Mouse (Mus musculus) granulocyte monocyte progenitor cell, adult 5-6 weeks (primary cell): Measurements from ENCODE around the gene Lgmn. TPM values are rescaled to one million over a fixed set of nuclear protein-coding genes. Genes with fewer than 3 reads are reported as not detected.

Experiments
- ATAC-seq: replicated peaks from 2 replicates; pipeline ENCODE4 v1.8.0; 2016; ENCODE audit warnings: mild to moderate bottlenecking, moderate TSS enrichment, inconsistent platforms; ENCODE audit not compliant: poor library complexity, severe bottlenecking
- total RNA-seq, 2 experiments: library from RNA; stranded (forward) in 1 of 2; stranded (reverse) in 1 of 2; fragments of 200-712, 200-1000 nt in 1 of 2; fragments of >200 nt in 1 of 2; fragmentation: Nextera tagmentation in 1 of 2; gene quantifications; 2 replicates each; pipeline ENCODE4 v1.2.3; 2014 to 2017

Gene Lgmn
- total RNA-seq, 2 experiments from 2014 or later: 0.47 to 1.2 TPM

- ATAC-seq: 0 out of 2 replicates have a peak, but pooled peaks have one; percentile 17
Observed at GRCm38 (mm10) chr12:102395537-102395936, 44.1 kb downstream of the Lgmn start.

GRCm38 (mm10) chr12:102394496-102394895 is 45.1 kb downstream of the Lgmn start:
- peak; percentile 21 for ATAC-seq

GRCm38 (mm10) chr12:102391982-102392381 is 47.6 kb downstream of the Lgmn start:
- no peak for ATAC-seq

- no peak for ATAC-seq
Observed at GRCm38 (mm10) chr12:102391109-102391508, 48.5 kb downstream of the Lgmn start.

GRCm38 (mm10) chr12:102390042-102390441 is 49.6 kb downstream of the Lgmn start:
- no peak for ATAC-seq

- peak; percentile 71 for ATAC-seq
Observed at GRCm38 (mm10) chr12:102387219-102387917, 52.2 kb downstream of the Lgmn start.

- ATAC-seq: peak; percentile 29; the same call in 1 of the 2 replicates
Observed at GRCm38 (mm10) chr12:102384819-102385218, 54.8 kb downstream of the Lgmn start.

- peak; percentile 21; the same call in 1 of the 2 replicates for ATAC-seq
Observed at GRCm38 (mm10) chr12:102383288-102383687, 56.3 kb downstream of the Lgmn start.

GRCm38 (mm10) chr12:102382180-102382579 is 57.4 kb downstream of the Lgmn start:
- no peak for ATAC-seq

GRCm38 (mm10) chr12:102372322-102372721 is 67.3 kb downstream of the Lgmn start:
- ATAC-seq: no peak

- ATAC-seq: no peak
Observed at GRCm38 (mm10) chr12:102370931-102371500, 68.6 kb downstream of the Lgmn start.

GRCm38 (mm10) chr12:102369488-102370235 is 70.0 kb downstream of the Lgmn start:
- ATAC-seq: no peak

GRCm38 (mm10) chr12:102368556-102368955 is 71.1 kb downstream of the Lgmn start:
- ATAC-seq: no peak

- peak; percentile 62 for ATAC-seq
Observed at GRCm38 (mm10) chr12:102368066-102368465, 71.5 kb downstream of the Lgmn start.

- peak; percentile 65 for ATAC-seq
Observed at GRCm38 (mm10) chr12:102367075-102367474, 72.5 kb downstream of the Lgmn start.

GRCm38 (mm10) chr12:102366126-102366816 is 73.3 kb downstream of the Lgmn start:
- no peak for ATAC-seq

- peak; percentile 45 for ATAC-seq
Observed at GRCm38 (mm10) chr12:102365016-102365415, 74.6 kb downstream of the Lgmn start.

GRCm38 (mm10) chr12:102361189-102362161 is 78.1 kb downstream of the Lgmn start:
- ATAC-seq: no peak

GRCm38 (mm10) chr12:102359390-102359789 is 80.2 kb downstream of the Lgmn start:
- no peak for ATAC-seq
